Mouse (Mus musculus): ENCODE data around the gene Ccm2.

The Ccm2 gene

GRCm38 (mm10) chr11:6529961-6530360 is 16.7 kb upstream of the Ccm2 start:
- DNase-seq (ENCODE audit: low spot score): no peak

GRCm38 (mm10) chr11:6530746-6531145 is 15.9 kb upstream of the Ccm2 start:
- no peak for DNase-seq (ENCODE audit: low spot score)

GRCm38 (mm10) chr11:6544683-6545082 is 2.0 kb upstream of the Ccm2 start:
- DNase-seq (ENCODE audit: low spot score): no peak

- no peak for DNase-seq (ENCODE audit: low spot score)
These were observed 1.4 kb upstream of the Ccm2 start for GRCm38 (mm10) chr11:6545186-6545856.

GRCm38 (mm10) chr11:6545857-6546192 is 862 bp upstream of the Ccm2 start:
- DNase-seq (ENCODE audit: low spot score): no peak

GRCm38 (mm10) chr11:6547037-6547680 is 472 bp downstream of the Ccm2 start:
- peak; percentile 54 for DNase-seq (ENCODE audit: low spot score)

- no peak for DNase-seq (ENCODE audit: low spot score)
These were observed 1.1 kb downstream of the Ccm2 start for GRCm38 (mm10) chr11:6547696-6548325.

GRCm38 (mm10) chr11:6549770-6550169 is 3.1 kb downstream of the Ccm2 start:
- no peak for DNase-seq (ENCODE audit: low spot score)

GRCm38 (mm10) chr11:6550201-6550600 is 3.5 kb downstream of the Ccm2 start:
- DNase-seq (ENCODE audit: low spot score): no peak

GRCm38 (mm10) chr11:6558234-6558633 is 11.5 kb downstream of the Ccm2 start:
- DNase-seq (ENCODE audit: low spot score): no peak

- no peak for DNase-seq (ENCODE audit: low spot score)
These were observed 13.3 kb downstream of the Ccm2 start for GRCm38 (mm10) chr11:6559996-6560395.

GRCm38 (mm10) chr11:6560655-6561360 is 14.1 kb downstream of the Ccm2 start:
- DNase-seq (ENCODE audit: low spot score): peak; percentile 30

GRCm38 (mm10) chr11:6561474-6561873 is 14.8 kb downstream of the Ccm2 start:
- no peak for DNase-seq (ENCODE audit: low spot score)

GRCm38 (mm10) chr11:6562359-6562758 is 15.7 kb downstream of the Ccm2 start:
- peak; percentile 16 for DNase-seq (ENCODE audit: low spot score)

GRCm38 (mm10) chr11:6563201-6563600 is 16.5 kb downstream of the Ccm2 start:
- DNase-seq (ENCODE audit: low spot score): no peak

GRCm38 (mm10) chr11:6566496-6566895 is 19.8 kb downstream of the Ccm2 start:
- no peak for DNase-seq (ENCODE audit: low spot score)

GRCm38 (mm10) chr11:6567951-6568350 is 21.3 kb downstream of the Ccm2 start:
- no peak for DNase-seq (ENCODE audit: low spot score)

- no peak for DNase-seq (ENCODE audit: low spot score)
These were observed 22.1 kb downstream of the Ccm2 start for GRCm38 (mm10) chr11:6568584-6569409.

- no peak for DNase-seq (ENCODE audit: low spot score)
These were observed 22.7 kb downstream of the Ccm2 start for GRCm38 (mm10) chr11:6569410-6569777.

GRCm38 (mm10) chr11:6576151-6576550 is 29.5 kb downstream of the Ccm2 start:
- no peak for DNase-seq (ENCODE audit: low spot score)

GRCm38 (mm10) chr11:6579361-6579760 is 32.7 kb downstream of the Ccm2 start:
- DNase-seq (ENCODE audit: low spot score): no peak
